Mouse (Mus musculus): ENCODE measurements at regions not wholly inside any gene's neighbourhood (a gene's known extent, or its start where the extent isn't known, plus 50 kb on each side); places are given as distances from the start of the nearest gene placed in this dataset.

DNA sequence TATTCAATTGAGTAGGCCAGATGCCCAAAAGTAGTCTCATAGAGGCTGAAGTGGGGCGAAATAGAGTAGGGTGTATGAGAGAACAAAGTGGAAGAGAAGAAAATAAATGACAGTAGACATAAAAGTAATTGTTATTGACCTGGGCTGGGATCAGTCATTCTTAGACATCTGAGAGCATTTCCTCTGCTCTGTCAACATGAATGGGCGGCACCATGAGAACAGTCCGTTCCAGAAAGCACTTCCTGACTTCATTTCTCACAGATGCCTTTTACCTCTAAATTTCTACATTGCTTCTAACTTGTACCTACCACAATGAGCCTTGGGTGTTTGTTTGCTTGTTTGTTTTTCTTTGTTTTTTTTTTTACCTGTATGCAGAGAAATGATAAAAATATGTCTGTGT is 148.5 kb upstream of the Dph6 start:
- Histone ChIP-seq H3ac (ENCODE audit: control insufficient read depth, insufficient read length) (no peak overlapping the region), H3K79me2 (ENCODE audit: control insufficient read depth, insufficient read depth) (no peaks in the 10 kb centered on the region), H3K36me3 (ENCODE audit: control insufficient read depth, insufficient read depth) (no peaks in the 10 kb centered on the region), H3K27me3 (ENCODE audit: control insufficient read depth, insufficient read depth, insufficient read length) (no peaks in the 10 kb centered on the region), H3K4me2 (ENCODE audit: low read depth) (no peak overlapping the region), H3K4me3 (no peak overlapping the region)
- no peak for TF ChIP-seq MYOG (IDR thresholded peaks at IDR 0.05; ENCODE audit: control insufficient read depth in 1 of 3, insufficient read depth in 1 of 3, insufficient read length in 2 of 3, low read depth in 2 of 3)
- TF ChIP-seq REST (IDR thresholded peaks at IDR 0.05; ENCODE audit: insufficient read depth, insufficient read length): no peak
- no peak for TF ChIP-seq POLR2AphosphoS2 (IDR thresholded peaks at IDR 0.05; ENCODE audit: insufficient read length, low read depth)
- TF ChIP-seq TCF12 (IDR thresholded peaks at IDR 0.05; ENCODE audit: insufficient read depth, poor library complexity, severe bottlenecking): no peak

DNA sequence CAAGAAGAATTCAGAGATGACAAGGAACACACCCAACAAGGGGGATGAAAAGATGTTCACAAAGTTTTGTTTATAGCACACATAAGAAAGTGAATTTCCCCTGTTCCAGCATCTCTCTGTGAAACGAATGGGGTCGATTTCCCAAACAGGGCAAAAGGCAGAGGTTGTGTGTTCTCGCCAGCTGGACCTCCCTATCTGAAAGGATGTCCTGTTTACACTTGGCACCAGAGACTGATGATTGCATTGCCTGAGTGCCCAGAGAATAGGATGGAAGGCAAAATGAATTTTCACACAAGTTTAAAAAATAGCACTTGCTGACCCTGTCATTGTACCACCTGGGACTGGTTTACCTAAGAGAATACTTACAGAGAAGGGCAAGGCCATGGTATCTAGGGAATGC is 149.2 kb upstream of the Dph6 start:
- no peaks in the 10 kb centered on the region for H3K36me3 ChIP-seq (ENCODE audit: control insufficient read depth, insufficient read depth)
- no peak for TF ChIP-seq POLR2AphosphoS2 (IDR thresholded peaks at IDR 0.05; ENCODE audit: insufficient read length, low read depth)
- TF ChIP-seq USF1 (IDR thresholded peaks at IDR 0.05; ENCODE audit: low read depth): no peak
- no peak for TF ChIP-seq E2F4 (IDR thresholded peaks at IDR 0.05; ENCODE audit: insufficient read depth)
- no peak for TF ChIP-seq TCF3 (IDR thresholded peaks at IDR 0.05; ENCODE audit: insufficient read length, low read depth)
- TF ChIP-seq SRF (IDR thresholded peaks at IDR 0.05; ENCODE audit: control insufficient read depth, insufficient read length, low read depth): no peak
- no peak for TF ChIP-seq MYOG (IDR thresholded peaks at IDR 0.05; ENCODE audit: control insufficient read depth in 1 of 3, insufficient read depth in 1 of 3, insufficient read length in 2 of 3, low read depth in 2 of 3)
- no peak for TF ChIP-seq REST (IDR thresholded peaks at IDR 0.05; ENCODE audit: insufficient read depth, insufficient read length)
- no peak for TF ChIP-seq CEBPB (IDR thresholded peaks at IDR 0.05; ENCODE audit: insufficient read depth, poor library complexity, severe bottlenecking)
- TF ChIP-seq TCF12 (IDR thresholded peaks at IDR 0.05; ENCODE audit: insufficient read depth, poor library complexity, severe bottlenecking): no peak
- no peak for TF ChIP-seq MAX (IDR thresholded peaks at IDR 0.05; ENCODE audit: low read depth)
- no peak for TF ChIP-seq MYOD1 (IDR thresholded peaks at IDR 0.05; ENCODE audit: control insufficient read depth in 1 of 3, insufficient read length in 2 of 3, low read depth in 2 of 3)
- no peak for TF ChIP-seq POLR2A (IDR thresholded peaks at IDR 0.05; ENCODE audit: insufficient read length, low read depth)
- no peak overlapping the region for H3K4me3 ChIP-seq
- H3K4me2 ChIP-seq (ENCODE audit: low read depth): no peak overlapping the region
- no peak overlapping the region for H3ac ChIP-seq (ENCODE audit: control insufficient read depth, insufficient read length)
- no peaks in the 10 kb centered on the region for H3K79me2 ChIP-seq (ENCODE audit: control insufficient read depth, insufficient read depth)
- H3K27me3 ChIP-seq (ENCODE audit: control insufficient read depth, insufficient read depth, insufficient read length): no peaks in the 10 kb centered on the region

DNA sequence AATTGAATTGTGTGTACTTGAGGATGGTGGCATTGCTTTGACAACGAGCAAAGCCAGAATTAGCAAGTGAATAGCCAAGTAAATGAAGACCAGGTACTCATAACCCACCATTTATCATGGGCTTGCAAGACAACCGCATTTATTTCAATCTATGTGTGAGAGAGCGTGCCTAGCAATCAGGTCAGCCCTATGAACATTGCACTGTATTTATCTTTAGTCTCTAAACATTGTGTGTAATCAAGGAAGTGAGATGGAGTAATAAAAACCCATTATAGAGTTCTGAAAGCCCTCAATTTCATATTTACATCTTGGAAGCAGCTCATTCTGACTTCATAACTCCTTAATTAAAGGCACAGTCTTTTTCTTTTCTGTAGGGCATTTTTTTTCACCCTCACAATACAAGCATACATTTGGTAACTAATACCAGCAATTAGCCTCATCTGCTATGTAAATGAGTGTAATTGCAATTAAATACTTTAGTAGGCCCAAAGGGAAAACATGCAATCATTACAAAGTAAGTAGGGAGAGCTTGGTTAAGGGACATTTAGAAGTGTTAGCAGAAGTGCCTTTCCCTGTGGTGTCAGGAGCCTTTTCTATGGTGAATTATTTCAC is 150.8 kb upstream of the Dph6 start:
- no peaks in the 10 kb centered on the region for H3K79me2 ChIP-seq (ENCODE audit: control insufficient read depth, insufficient read depth)
- TF ChIP-seq MAX (IDR thresholded peaks at IDR 0.05; ENCODE audit: low read depth): no peak
- no peak for TF ChIP-seq USF1 (IDR thresholded peaks at IDR 0.05; ENCODE audit: low read depth)
- TF ChIP-seq POLR2A (IDR thresholded peaks at IDR 0.05; ENCODE audit: insufficient read length, low read depth): no peak
- TF ChIP-seq MYOG (IDR thresholded peaks at IDR 0.05; ENCODE audit: control insufficient read depth in 1 of 3, insufficient read depth in 1 of 3, insufficient read length in 2 of 3, low read depth in 2 of 3): no peak
- no peak for TF ChIP-seq CEBPB (IDR thresholded peaks at IDR 0.05; ENCODE audit: insufficient read depth, poor library complexity, severe bottlenecking)
- no peak for TF ChIP-seq SRF (IDR thresholded peaks at IDR 0.05; ENCODE audit: control insufficient read depth, insufficient read length, low read depth)
- no peak for TF ChIP-seq E2F4 (IDR thresholded peaks at IDR 0.05; ENCODE audit: insufficient read depth)
- TF ChIP-seq REST (IDR thresholded peaks at IDR 0.05; ENCODE audit: insufficient read depth, insufficient read length): no peak
- no peak for TF ChIP-seq TCF3 (IDR thresholded peaks at IDR 0.05; ENCODE audit: insufficient read length, low read depth)
- no peak for TF ChIP-seq MYOD1 (IDR thresholded peaks at IDR 0.05; ENCODE audit: control insufficient read depth in 1 of 3, insufficient read length in 2 of 3, low read depth in 2 of 3)
- TF ChIP-seq TCF12 (IDR thresholded peaks at IDR 0.05; ENCODE audit: insufficient read depth, poor library complexity, severe bottlenecking): no peak
- no peak for TF ChIP-seq POLR2AphosphoS2 (IDR thresholded peaks at IDR 0.05; ENCODE audit: insufficient read length, low read depth)
- H3K36me3 ChIP-seq (ENCODE audit: control insufficient read depth, insufficient read depth): no peaks in the 10 kb centered on the region
- no peak overlapping the region for H3K4me2 ChIP-seq (ENCODE audit: low read depth)
- no peak overlapping the region for H3K4me3 ChIP-seq
- H3ac ChIP-seq (ENCODE audit: control insufficient read depth, insufficient read length): no peak overlapping the region
- no peaks in the 10 kb centered on the region for H3K27me3 ChIP-seq (ENCODE audit: control insufficient read depth, insufficient read depth, insufficient read length)

DNA sequence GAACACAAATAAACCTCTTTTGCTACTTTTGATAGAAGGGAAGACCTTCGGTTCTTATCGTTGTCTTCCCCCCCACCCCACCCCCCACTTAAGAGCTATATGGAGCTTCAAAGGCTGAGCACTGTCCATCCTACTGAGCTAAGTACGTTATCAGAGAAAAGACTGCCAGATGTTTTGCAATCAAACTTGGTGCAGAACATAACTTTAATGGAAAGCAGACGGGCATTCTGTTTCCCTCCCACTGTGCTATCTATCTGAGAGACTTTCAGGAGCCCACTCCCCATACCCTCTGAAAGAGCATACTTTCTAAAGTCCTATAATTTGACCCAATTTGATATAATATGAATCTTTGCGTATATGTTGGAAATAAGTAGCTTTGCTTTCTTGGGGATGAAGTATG is 153.3 kb upstream of the Dph6 start:
- Histone ChIP-seq H3K36me3 (ENCODE audit: control insufficient read depth, insufficient read depth) (no peaks in the 10 kb centered on the region), H3K79me2 (ENCODE audit: control insufficient read depth, insufficient read depth) (no peaks in the 10 kb centered on the region), H3K27me3 (ENCODE audit: control insufficient read depth, insufficient read depth, insufficient read length) (no peaks in the 10 kb centered on the region), H3K4me3 (no peak overlapping the region), H3ac (ENCODE audit: control insufficient read depth, insufficient read length) (no peak overlapping the region), H3K4me2 (ENCODE audit: low read depth) (no peak overlapping the region)
- no peak for TF ChIP-seq TCF3 (IDR thresholded peaks at IDR 0.05; ENCODE audit: insufficient read length, low read depth)
- TF ChIP-seq MYOD1 (IDR thresholded peaks at IDR 0.05; ENCODE audit: control insufficient read depth in 1 of 3, insufficient read length in 2 of 3, low read depth in 2 of 3): no peak
- no peak for TF ChIP-seq E2F4 (IDR thresholded peaks at IDR 0.05; ENCODE audit: insufficient read depth)
- no peak for TF ChIP-seq REST (IDR thresholded peaks at IDR 0.05; ENCODE audit: insufficient read depth, insufficient read length)
- TF ChIP-seq POLR2A (IDR thresholded peaks at IDR 0.05; ENCODE audit: insufficient read length, low read depth): no peak
- TF ChIP-seq USF1 (IDR thresholded peaks at IDR 0.05; ENCODE audit: low read depth): no peak
- no peak for TF ChIP-seq TCF12 (IDR thresholded peaks at IDR 0.05; ENCODE audit: insufficient read depth, poor library complexity, severe bottlenecking)
- no peak for TF ChIP-seq POLR2AphosphoS2 (IDR thresholded peaks at IDR 0.05; ENCODE audit: insufficient read length, low read depth)
- TF ChIP-seq CEBPB (IDR thresholded peaks at IDR 0.05; ENCODE audit: insufficient read depth, poor library complexity, severe bottlenecking): no peak
- no peak for TF ChIP-seq MYOG (IDR thresholded peaks at IDR 0.05; ENCODE audit: control insufficient read depth in 1 of 3, insufficient read depth in 1 of 3, insufficient read length in 2 of 3, low read depth in 2 of 3)
- no peak for TF ChIP-seq SRF (IDR thresholded peaks at IDR 0.05; ENCODE audit: control insufficient read depth, insufficient read length, low read depth)
- no peak for TF ChIP-seq MAX (IDR thresholded peaks at IDR 0.05; ENCODE audit: low read depth)

Measured in myocyte (in vitro differentiated cells).